In the genomic region with DNA sequence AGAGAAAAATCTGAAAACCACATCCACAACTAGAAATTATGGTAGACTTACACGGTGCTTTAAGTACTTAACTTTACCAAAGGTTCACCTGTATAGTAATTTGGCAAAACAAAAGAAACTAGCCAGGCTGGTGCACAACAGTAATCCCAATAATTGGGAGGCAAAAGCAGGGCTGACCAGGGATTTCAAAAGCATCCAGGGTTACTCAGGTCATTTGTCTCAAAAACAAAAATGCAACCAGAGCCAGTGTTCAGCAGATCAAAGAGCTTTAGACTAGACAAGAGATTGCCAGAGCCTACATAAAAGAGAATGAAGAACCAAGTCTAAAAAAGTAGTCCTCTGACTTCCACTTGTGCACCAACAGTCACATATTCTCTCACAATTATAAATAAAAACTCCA, we compare ENCODE assay signal across 24 mouse cellular contexts. TPM values are rescaled to one million over a fixed set of nuclear protein-coding genes. Genes with fewer than 3 reads are reported as not detected.
DNase-seq lines count a peak whose midpoint lies in the region; ATAC-seq and TF ChIP-seq lines count a peak whose summit lies in the region.
"Had no signal": no experiment of that assay in that cellular context is flagged by ENCODE, and none has a peak within 500 bp of the region (broad histone marks: within the 10 kb centered on the region; RNA-seq: fewer than 3 reads in every experiment).

No protein-coding gene starts in this region.

- peaks cover 2% of the 10 kb centered on the region; the same call in 1 of the 2 replicates for H3K36me3 ChIP-seq in liver, adult 2 months (ENCODE audit: control insufficient read depth, insufficient read depth, low read length)
- peaks cover 9% of the 10 kb centered on the region; the same call in 1 of the 2 replicates for H3K36me3 ChIP-seq in liver, embryonic 12.5 days
- H3K36me3 ChIP-seq in midbrain, embryonic 13.5 days, result no peaks in the 10 kb centered on the region

- ATAC-seq in liver, embryonic 12.5 days, result no peak
- ATAC-seq in CD4-positive, CD25-positive, alpha-beta regulatory T cell, adult 4 months, result no peak
- ATAC-seq in midbrain, embryonic 13.5 days, result no peak
- ATAC-seq: activated CD4-positive, CD25-positive, alpha-beta regulatory T cell, adult 4 months; Patski had no signal

- 18% methylated on average over 1 of the region's 1 CpGs for WGBS in liver, adult 2 months
- WGBS in liver, embryonic 12.5 days (ENCODE audit: insufficient replicate concordance), result 83% methylated on average over 1 of the region's 1 CpGs
- whole genome bisulfite sequencing in midbrain, embryonic 13.5 days, result 82% methylated on average over 1 of the region's 1 CpGs

- H3K4me1 ChIP-seq in liver, adult 2 months (ENCODE audit: control insufficient read depth, insufficient read depth, low read length), result peaks cover 38% of the 10 kb centered on the region
- H3K4me1 ChIP-seq in liver, embryonic 12.5 days, result peaks cover 53% of the 10 kb centered on the region
- peaks cover 22% of the 10 kb centered on the region for H3K4me1 ChIP-seq in midbrain, embryonic 13.5 days (replicated peaks)

- no peak overlapping the region for H3K4me3 ChIP-seq in liver, adult 2 months (ENCODE audit: insufficient read depth, low read depth, low read length)
- H3K4me3 ChIP-seq in liver, embryonic 12.5 days, result no peak overlapping the region
- no peak overlapping the region for H3K4me3 ChIP-seq in midbrain, embryonic 13.5 days (replicated peaks)

- peak; percentile 84 for DNase-seq in liver, adult 2 months (ENCODE audit: extremely low read depth, low read depth, low spot score)
- DNase-seq in CD4-positive helper T cell, adult 2 months (ENCODE audit: low read depth, low spot score), result peak; percentile 40
- DNase-seq in T-cell, adult 2 months (ENCODE audit: low spot score), result peak; percentile 38
- DNase-seq in naive thymus-derived CD4-positive, alpha-beta T cell, adult 2 months (ENCODE audit: low read depth), result peak; percentile 63
- DNase-seq in frontal cortex, postnatal 10 days (ENCODE audit: low spot score in 2 of 2), result no peak
- DNase-seq: adrenal gland, adult 2 months; adrenal gland, adult 8-10 months; adrenal gland, postnatal 10 days; adrenal gland, postnatal 14 days; adrenal gland, postnatal 25 days; adrenal gland, postnatal 36 days; B cell, adult 2 months; cerebellum, adult 11 months; cerebellum, adult 11-12 months; cerebellum, adult 18-20 months; cerebellum, adult 2 months; cerebellum, adult 8-10 months had no signal

- no peak overlapping the region for H3K4me2 ChIP-seq in liver, embryonic 12.5 days
- H3K4me2 ChIP-seq in midbrain, embryonic 13.5 days (replicated peaks), result no peak overlapping the region

- TF ChIP-seq POLR2A in liver, adult 2 months (IDR thresholded peaks at IDR 0.05; ENCODE audit: extremely low read depth, insufficient read depth, low read length), result no peak

- H3K9me3 ChIP-seq in liver, embryonic 12.5 days (replicated peaks), result no peaks in the 10 kb centered on the region
- no peaks in the 10 kb centered on the region for H3K9me3 ChIP-seq in midbrain, embryonic 13.5 days
- H3K9me3 ChIP-seq: G1E had no signal

- no peak overlapping the region for H3K9ac ChIP-seq in liver, adult 2 months (ENCODE audit: low read depth, low read length)
- no peak overlapping the region for H3K9ac ChIP-seq in liver, embryonic 12.5 days
- H3K9ac ChIP-seq in midbrain, embryonic 13.5 days (replicated peaks), result no peak overlapping the region

- H3K27ac ChIP-seq in liver, adult 2 months (replicated peaks; ENCODE audit: insufficient read depth, low read depth, low read length), result no peak overlapping the region
- no peak overlapping the region for H3K27ac ChIP-seq in liver, embryonic 12.5 days
- no peak overlapping the region for H3K27ac ChIP-seq in midbrain, embryonic 13.5 days

- no peak for TF ChIP-seq CTCF in liver, adult 2 months (IDR thresholded peaks at IDR 0.05; ENCODE audit: low read depth, low read length)

- H3K27me3 ChIP-seq in liver, adult 2 months (ENCODE audit: control insufficient read depth, insufficient read depth, low read length), result no peaks in the 10 kb centered on the region
- no peaks in the 10 kb centered on the region for H3K27me3 ChIP-seq in liver, embryonic 12.5 days (replicated peaks)
- no peaks in the 10 kb centered on the region for H3K27me3 ChIP-seq in midbrain, embryonic 13.5 days
- H3K27me3 ChIP-seq: CH12.LX, Patski had no signal

- H3K79me2 ChIP-seq in liver, adult 2 months (ENCODE audit: control insufficient read depth, insufficient read depth, low read length), result peaks cover 45% of the 10 kb centered on the region

RNA-seq across cellular contexts. Expression of a gene that starts 7.3 kb away (rescaled TPM):
- total RNA-seq in liver, adult 2 months (2014; rRNA removed), result 10.5 and 18.6 TPM in 2 replicates
- polyA plus RNA-seq in liver, adult 2 months (2012; rRNA removed), result 18.3 and 18.4 TPM in 2 replicates
- 55.1 and 56.5 TPM in 2 replicates for polyA plus RNA-seq in liver, embryonic 12.5 days (2016; fragmentation: Nextera tagmentation; extraction: Ambion mirVana)
- polyA plus RNA-seq in CD4-positive, CD25-positive, alpha-beta regulatory T cell, adult 4 months (2017; shearing (Covaris generic)), result 10 to 100 TPM; 60.5 to 81.2 TPM
- 90.2 and 95.8 TPM in 2 replicates for polyA plus RNA-seq in midbrain, embryonic 13.5 days (2015; fragmentation: Nextera tagmentation; extraction: Ambion mirVana)

RNA-seq across cellular contexts. Expression of a gene that starts 43.8 kb away (rescaled TPM):
- 30.3 and 31.6 TPM in 2 replicates for total RNA-seq in liver, adult 2 months (2014; rRNA removed)
- 29.0 and 47.9 TPM in 2 replicates for polyA plus RNA-seq in liver, adult 2 months (2012; rRNA removed)
- polyA plus RNA-seq in liver, embryonic 12.5 days (2016; fragmentation: Nextera tagmentation; extraction: Ambion mirVana), result 72.1 and 73.5 TPM in 2 replicates
- polyA plus RNA-seq in CD4-positive, CD25-positive, alpha-beta regulatory T cell, adult 4 months (2017; shearing (Covaris generic)), result 100 to 1,000 TPM; 150 to 275 TPM
- 116 and 121 TPM in 2 replicates for polyA plus RNA-seq in midbrain, embryonic 13.5 days (2015; fragmentation: Nextera tagmentation; extraction: Ambion mirVana)

Comparison
In these comparisons a context has a peak if more than half of its experiments do, and no peak if none do; other contexts are left out.
1. DNase-seq: peak in liver, adult 2 months (single experiment), CD4-positive helper T cell, adult 2 months (single experiment), T-cell, adult 2 months (single experiment) and naive thymus-derived CD4-positive, alpha-beta T cell, adult 2 months (single experiment); none in frontal cortex, postnatal 10 days (0 of 2).